Mouse (Mus musculus): Measurements from ENCODE around the gene Rhbdd3. TPM values are rescaled to one million over a fixed set of nuclear protein-coding genes. Genes with fewer than 3 reads are reported as not detected.

Rhbdd3 gene
- polyA plus RNA-seq, 1 experiment from 2014 or later, result 14.9 TPM

DNA sequence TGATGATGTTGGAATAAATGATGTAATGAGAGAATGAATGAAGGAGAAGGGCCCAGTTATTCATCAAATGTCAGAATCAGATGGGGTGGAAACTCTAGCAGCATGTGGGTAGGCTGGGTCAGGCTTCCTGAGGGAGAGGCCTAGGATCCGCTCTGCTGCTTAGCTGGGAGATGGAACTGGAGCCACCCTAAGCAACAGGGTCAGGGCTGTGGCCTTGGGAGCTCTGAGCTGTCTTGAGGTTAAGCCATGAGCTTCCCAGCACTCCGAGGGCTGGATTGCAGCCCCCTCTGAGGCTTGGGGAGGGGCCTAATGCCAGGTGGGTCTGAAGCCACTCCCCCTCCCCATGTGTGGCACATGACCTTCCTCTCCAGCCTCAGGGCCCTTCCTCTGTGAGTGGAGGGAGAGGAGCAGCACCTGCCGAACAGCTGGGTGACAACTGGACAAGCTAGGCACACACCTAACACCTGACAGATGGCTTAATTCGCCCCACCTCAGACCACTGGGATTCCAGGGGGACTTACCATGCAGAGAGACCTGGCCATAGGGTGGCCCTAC, 31.5 kb downstream of the Rhbdd3 start:
- Histone ChIP-seq H3K4me3 (ENCODE audit: low read depth, low read length) (no peak overlapping the region), H3K4me1 (ENCODE audit: insufficient read depth) (no peaks in the 10 kb centered on the region), H3K9me3 (ENCODE audit: low read length) (no peaks in the 10 kb centered on the region), H3K27me3 (ENCODE audit: insufficient read depth, low read length) (no peaks in the 10 kb centered on the region), H3K36me3 (replicated peaks; ENCODE audit: insufficient read depth, low read length) (no peaks in the 10 kb centered on the region), H3K4me2 (ENCODE audit: low read depth, low read length) (no peak overlapping the region), H3K27ac (ENCODE audit: low read depth) (no peak overlapping the region), H3K9ac (replicated peaks) (no peak overlapping the region)
- WGBS (ENCODE audit: insufficient replicate concordance), result 73% methylated on average over 4 of the region's 4 CpGs
- ATAC-seq (no peak), DNase-seq (no peak)
- TF ChIP-seq CTCF (IDR thresholded peaks at IDR 0.05; ENCODE audit: low read depth) (no peak), EP300 (IDR thresholded peaks at IDR 0.05; ENCODE audit: low read depth) (no peak)

DNA sequence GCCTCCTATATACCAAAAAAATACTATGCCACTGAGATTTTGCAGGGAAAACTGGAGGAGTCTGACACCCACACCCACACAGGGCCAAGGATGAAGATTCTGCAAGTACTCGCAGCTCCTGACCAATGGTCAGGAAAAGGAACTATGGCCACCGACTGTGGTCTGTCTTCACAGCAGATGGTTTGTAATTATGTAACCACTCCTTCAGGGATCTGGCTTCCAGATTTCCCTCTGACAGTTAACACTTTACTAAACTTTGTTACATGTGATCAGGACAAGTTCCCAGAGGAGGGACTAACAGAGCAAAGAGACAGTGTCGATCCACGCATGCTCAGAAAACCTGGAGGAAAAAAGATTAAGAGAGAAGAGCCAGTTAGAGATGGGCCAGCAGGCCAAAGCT, 34.0 kb downstream of the Rhbdd3 start:
- TF ChIP-seq CTCF (IDR thresholded peaks at IDR 0.05; ENCODE audit: low read depth), result no peak
- TF ChIP-seq EP300 (IDR thresholded peaks at IDR 0.05; ENCODE audit: low read depth), result no peak
- H3K4me3 ChIP-seq (ENCODE audit: low read depth, low read length), result no peak overlapping the region
- no peak overlapping the region for H3K9ac ChIP-seq (replicated peaks)
- H3K4me1 ChIP-seq (ENCODE audit: insufficient read depth), result no peaks in the 10 kb centered on the region
- no peak overlapping the region for H3K27ac ChIP-seq (ENCODE audit: low read depth)
- H3K4me2 ChIP-seq (ENCODE audit: low read depth, low read length), result no peak overlapping the region
- ATAC-seq (no peak), DNase-seq (no peak)
- no peaks in the 10 kb centered on the region for H3K27me3 ChIP-seq (ENCODE audit: insufficient read depth, low read length)
- WGBS (ENCODE audit: insufficient replicate concordance), result 49% methylated on average over 4 of the region's 4 CpGs
- no peaks in the 10 kb centered on the region for H3K9me3 ChIP-seq (ENCODE audit: low read length)
- no peaks in the 10 kb centered on the region for H3K36me3 ChIP-seq (replicated peaks; ENCODE audit: insufficient read depth, low read length)

- DNase-seq (no peak), ATAC-seq (no peak)
- Histone ChIP-seq H3K27ac (ENCODE audit: low read depth) (no peak overlapping the region), H3K9ac (replicated peaks) (no peak overlapping the region), H3K4me1 (ENCODE audit: insufficient read depth) (peaks cover 23% of the 10 kb centered on the region), H3K9me3 (ENCODE audit: low read length) (no peaks in the 10 kb centered on the region), H3K4me2 (ENCODE audit: low read depth, low read length) (no peak overlapping the region), H3K27me3 (ENCODE audit: insufficient read depth, low read length) (no peaks in the 10 kb centered on the region), H3K4me3 (ENCODE audit: low read depth, low read length) (no peak overlapping the region), H3K36me3 (replicated peaks; ENCODE audit: insufficient read depth, low read length) (no peaks in the 10 kb centered on the region)
- WGBS (ENCODE audit: insufficient replicate concordance), result 82% methylated on average over 11 of the region's 11 CpGs
- TF ChIP-seq CTCF (IDR thresholded peaks at IDR 0.05; ENCODE audit: low read depth), result no peak
- no peak for TF ChIP-seq EP300 (IDR thresholded peaks at IDR 0.05; ENCODE audit: low read depth)
Measured at GRCm38 (mm10) chr11:5135914-5136313, 37.2 kb downstream of the Rhbdd3 start.

DNA sequence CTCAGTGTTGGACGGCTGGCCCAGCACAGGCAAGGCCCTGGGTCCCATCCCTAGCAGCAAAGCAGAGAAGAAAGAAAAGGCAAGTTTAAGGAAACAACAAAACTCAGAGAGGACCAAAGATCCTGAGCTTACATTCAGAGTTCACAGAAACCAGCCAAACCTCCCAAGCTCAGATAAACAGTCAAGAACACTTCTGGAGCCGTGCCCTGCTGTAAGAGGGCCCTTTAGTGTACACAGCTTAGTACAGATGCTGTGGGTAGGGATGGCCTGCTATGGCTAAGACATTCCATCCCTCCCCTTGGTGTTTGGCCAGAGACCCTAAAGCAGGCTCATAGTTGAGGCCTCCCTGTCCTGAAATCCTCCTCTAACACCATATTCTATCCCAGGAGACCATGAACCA, 39.9 kb downstream of the Rhbdd3 start:
- no peak for ATAC-seq
- H3K27me3 ChIP-seq (ENCODE audit: insufficient read depth, low read length), result no peaks in the 10 kb centered on the region
- no peak for DNase-seq
- no peak for TF ChIP-seq EP300 (IDR thresholded peaks at IDR 0.05; ENCODE audit: low read depth)
- no peak for TF ChIP-seq CTCF (IDR thresholded peaks at IDR 0.05; ENCODE audit: low read depth)
- H3K4me3 ChIP-seq (ENCODE audit: low read depth, low read length), result no peak overlapping the region
- H3K4me1 ChIP-seq (ENCODE audit: insufficient read depth), result peaks cover 25% of the 10 kb centered on the region
- no peaks in the 10 kb centered on the region for H3K9me3 ChIP-seq (ENCODE audit: low read length)
- no peak overlapping the region for H3K9ac ChIP-seq (replicated peaks)
- 64% methylated on average over 2 of the region's 2 CpGs for WGBS (ENCODE audit: insufficient replicate concordance)
- no peak overlapping the region for H3K27ac ChIP-seq (ENCODE audit: low read depth)
- no peaks in the 10 kb centered on the region for H3K36me3 ChIP-seq (replicated peaks; ENCODE audit: insufficient read depth, low read length)
- H3K4me2 ChIP-seq (ENCODE audit: low read depth, low read length), result no peak overlapping the region

DNA sequence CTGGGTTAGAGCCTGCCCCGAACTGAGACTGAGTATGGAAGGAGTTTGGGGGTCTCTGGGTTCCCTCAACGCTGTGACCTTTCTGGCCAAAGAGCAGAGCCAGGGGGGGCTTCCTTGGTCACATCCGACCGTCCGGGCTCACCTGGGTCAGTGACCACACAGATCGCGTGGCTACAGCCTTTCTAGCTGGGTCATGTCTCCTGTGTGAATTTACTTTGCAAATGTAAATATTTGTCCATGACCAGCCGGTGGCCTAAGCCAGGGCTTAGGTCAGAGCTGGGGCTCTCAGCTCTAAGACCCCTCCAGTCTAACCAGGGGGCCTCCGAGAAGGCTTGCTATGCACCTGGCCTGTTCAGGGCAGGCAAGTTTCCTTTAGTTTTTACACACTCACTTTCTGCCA, 40.6 kb downstream of the Rhbdd3 start:
- ATAC-seq, result peak; percentile 84
- TF ChIP-seq EP300 (IDR thresholded peaks at IDR 0.05; ENCODE audit: low read depth), result no peak
- no peak for TF ChIP-seq CTCF (IDR thresholded peaks at IDR 0.05; ENCODE audit: low read depth)
- Histone ChIP-seq H3K27me3 (ENCODE audit: insufficient read depth, low read length) (no peaks in the 10 kb centered on the region), H3K4me2 (ENCODE audit: low read depth, low read length) (0 out of 2 replicates have a peak overlapping the region, but pooled peaks have one; percentile 24), H3K27ac (ENCODE audit: low read depth) (no peak overlapping the region), H3K4me3 (ENCODE audit: low read depth, low read length) (no peak overlapping the region), H3K4me1 (ENCODE audit: insufficient read depth) (peaks cover 25% of the 10 kb centered on the region), H3K36me3 (replicated peaks; ENCODE audit: insufficient read depth, low read length) (no peaks in the 10 kb centered on the region), H3K9ac (replicated peaks) (0 out of 2 replicates have a peak overlapping the region, but pooled peaks have one; percentile 16), H3K9me3 (ENCODE audit: low read length) (no peaks in the 10 kb centered on the region)
- DNase-seq, result peak; percentile 40
- 54% methylated on average over 9 of the region's 9 CpGs for WGBS (ENCODE audit: insufficient replicate concordance)

- WGBS (ENCODE audit: insufficient replicate concordance), result 43% methylated on average over 8 of the region's 8 CpGs
- ATAC-seq (peak; percentile 48), DNase-seq (peak; percentile 81)
- Histone ChIP-seq H3K9me3 (ENCODE audit: low read length) (no peaks in the 10 kb centered on the region), H3K4me2 (ENCODE audit: low read depth, low read length) (no peak overlapping the region), H3K36me3 (replicated peaks; ENCODE audit: insufficient read depth, low read length) (no peaks in the 10 kb centered on the region), H3K4me1 (ENCODE audit: insufficient read depth) (peaks cover 25% of the 10 kb centered on the region), H3K4me3 (ENCODE audit: low read depth, low read length) (no peak overlapping the region), H3K27ac (ENCODE audit: low read depth) (no peak overlapping the region), H3K27me3 (ENCODE audit: insufficient read depth, low read length) (no peaks in the 10 kb centered on the region), H3K9ac (replicated peaks) (no peak overlapping the region)
- TF ChIP-seq CTCF (IDR thresholded peaks at IDR 0.05; ENCODE audit: low read depth), result no peak
- TF ChIP-seq EP300 (IDR thresholded peaks at IDR 0.05; ENCODE audit: low read depth), result no peak
Measured at GRCm38 (mm10) chr11:5140619-5141018, 41.9 kb downstream of the Rhbdd3 start.

Data from liver, postnatal 0 days (tissue).